Mouse (Mus musculus) thymus, postnatal 36 days (tissue): ENCODE measurements around the gene Tle1.

Experiments used
- DNase-seq, 2 experiments: peaks; one replicate each; pipeline ENCODE4 v3.0.0; 2022; ENCODE audit warnings: mixed read lengths in 2 of 2

Gene Tle1

GRCm38 (mm10) chr4:72162445-72163218 is 38.1 kb downstream of the Tle1 start:
- DNase-seq: no peak

GRCm38 (mm10) chr4:72160102-72160511 is 40.6 kb downstream of the Tle1 start:
- no peak for DNase-seq

GRCm38 (mm10) chr4:72157931-72158371 is 42.8 kb downstream of the Tle1 start:
- DNase-seq: no peak

GRCm38 (mm10) chr4:72150460-72151131 is 50.1 kb downstream of the Tle1 start:
- DNase-seq: no peak

- DNase-seq: no peak
Observed at GRCm38 (mm10) chr4:72146003-72146402, 54.7 kb downstream of the Tle1 start.

- no peak for DNase-seq
Observed at GRCm38 (mm10) chr4:72144541-72144940, 56.2 kb downstream of the Tle1 start.

GRCm38 (mm10) chr4:72140706-72141105 is 60.0 kb downstream of the Tle1 start:
- DNase-seq: no peak

GRCm38 (mm10) chr4:72139475-72140120 is 61.1 kb downstream of the Tle1 start:
- DNase-seq: no peak

- no peak for DNase-seq
Observed at GRCm38 (mm10) chr4:72138264-72139080, 62.2 kb downstream of the Tle1 start.

- DNase-seq: no peak
Observed at GRCm38 (mm10) chr4:72132646-72133045, 68.1 kb downstream of the Tle1 start.

- no peak for DNase-seq
Observed at GRCm38 (mm10) chr4:72127596-72127995, 73.1 kb downstream of the Tle1 start.

- no peak for DNase-seq
Observed at GRCm38 (mm10) chr4:72124790-72125189, 75.9 kb downstream of the Tle1 start.

- no peak for DNase-seq
Observed at GRCm38 (mm10) chr4:72122837-72123236, 77.9 kb downstream of the Tle1 start.

GRCm38 (mm10) chr4:72122343-72122742 is 78.4 kb downstream of the Tle1 start:
- DNase-seq: no peak

GRCm38 (mm10) chr4:72120050-72120449 is 80.7 kb downstream of the Tle1 start:
- DNase-seq: no peak

GRCm38 (mm10) chr4:72105702-72106101 is 95.0 kb downstream of the Tle1 start:
- DNase-seq: no peak

GRCm38 (mm10) chr4:72104186-72104585 is 96.5 kb downstream of the Tle1 start:
- no peak for DNase-seq

GRCm38 (mm10) chr4:72087811-72088210 is 112.9 kb downstream of the Tle1 start:
- no peak for DNase-seq

GRCm38 (mm10) chr4:72069111-72069534 is 131.6 kb downstream of the Tle1 start:
- DNase-seq: no peak

- no peak for DNase-seq
Observed at GRCm38 (mm10) chr4:72067937-72068336, 132.8 kb downstream of the Tle1 start.
